ENCODE assay signal across 9 mouse cellular contexts in genomic region chr4:151165539-151165938, GRCm38 (mm10).
DNase-seq lines count a peak whose midpoint lies in the region; ATAC-seq and TF ChIP-seq lines count a peak whose summit lies in the region.
"Had no signal": no experiment of that assay in that cellular context is flagged by ENCODE, and none has a peak within 500 bp of the region (broad histone marks: within the 10 kb centered on the region; RNA-seq: fewer than 3 reads in every experiment).

No protein-coding gene starts in this region.

- peak overlapping the region; percentile 49 for H3K27ac ChIP-seq in forebrain, embryonic 13.5 days
- no peak overlapping the region for H3K27ac ChIP-seq in forebrain, embryonic 11.5 days (ENCODE audit: low read depth, low read length)
- H3K27ac ChIP-seq in lung, embryonic 15.5 days, result 0 out of 2 replicates have a peak overlapping the region, but pooled peaks have one; percentile 10
- no peak overlapping the region for H3K27ac ChIP-seq in thymus, adult 2 months (ENCODE audit: control insufficient read depth, insufficient read depth, low read length)
- H3K27ac ChIP-seq: midbrain, embryonic 12.5 days had no signal

- 3% methylated on average over 10 of the region's 10 CpGs for WGBS in forebrain, embryonic 13.5 days
- WGBS in forebrain, embryonic 11.5 days, result 18% methylated on average over 10 of the region's 10 CpGs
- WGBS in lung, embryonic 15.5 days, result 2% methylated on average over 10 of the region's 10 CpGs
- 20% methylated on average over 10 of the region's 10 CpGs for WGBS in thymus, adult 2 months

- H3K9me3 ChIP-seq in forebrain, embryonic 13.5 days (replicated peaks), result no peaks in the 10 kb centered on the region
- H3K9me3 ChIP-seq in forebrain, embryonic 11.5 days (ENCODE audit: control insufficient read depth, low read length), result no peaks in the 10 kb centered on the region
- no peaks in the 10 kb centered on the region for H3K9me3 ChIP-seq in lung, embryonic 15.5 days
- H3K9me3 ChIP-seq: midbrain, embryonic 12.5 days had no signal

- peaks cover 54% of the 10 kb centered on the region for H3K27me3 ChIP-seq in forebrain, embryonic 13.5 days
- no peaks in the 10 kb centered on the region for H3K27me3 ChIP-seq in forebrain, embryonic 11.5 days (ENCODE audit: control insufficient read depth, insufficient read depth, low read length)
- H3K27me3 ChIP-seq in lung, embryonic 15.5 days, result peaks cover 16% of the 10 kb centered on the region
- H3K27me3 ChIP-seq in thymus, adult 2 months (ENCODE audit: control insufficient read depth, insufficient read depth, low read length), result no peaks in the 10 kb centered on the region

- H3K4me1 ChIP-seq in forebrain, embryonic 13.5 days, result peaks cover 42% of the 10 kb centered on the region
- no peaks in the 10 kb centered on the region for H3K4me1 ChIP-seq in forebrain, embryonic 11.5 days (replicated peaks; ENCODE audit: control insufficient read depth, insufficient read depth, low read length)
- H3K4me1 ChIP-seq in lung, embryonic 15.5 days, result peaks cover 28% of the 10 kb centered on the region
- H3K4me1 ChIP-seq in thymus, adult 2 months (replicated peaks; ENCODE audit: control insufficient read depth, insufficient read depth, low read length), result no peaks in the 10 kb centered on the region

- DNase-seq in forebrain, embryonic 11.5 days (ENCODE audit: low spot score), result no peak
- peak; percentile 97 for DNase-seq in cerebellum, adult 11 months
- DNase-seq in gastrocnemius, postnatal 10 days, result peak; percentile 96
- peak; percentile 86 to 91 for DNase-seq in kidney, postnatal 36 days
- peak; percentile 74 to 80 for DNase-seq in right cerebral cortex, postnatal 36 days (ENCODE audit: low spot score in 2 of 2)
- DNase-seq in thymus, adult 2 months, result no peak

- no peak for TF ChIP-seq POLR2A in thymus, adult 2 months (IDR thresholded peaks at IDR 0.05; ENCODE audit: control insufficient read depth, extremely low read depth, insufficient read depth, low read length, poor library complexity)

- H3K9ac ChIP-seq in forebrain, embryonic 13.5 days, result no peak overlapping the region
- H3K9ac ChIP-seq in forebrain, embryonic 11.5 days (ENCODE audit: low read length), result no peak overlapping the region
- no peak overlapping the region for H3K9ac ChIP-seq in lung, embryonic 15.5 days
- H3K9ac ChIP-seq: midbrain, embryonic 12.5 days had no signal

- no peaks in the 10 kb centered on the region for H3K36me3 ChIP-seq in forebrain, embryonic 13.5 days (ENCODE audit: poor library complexity, severe bottlenecking)
- no peaks in the 10 kb centered on the region for H3K36me3 ChIP-seq in forebrain, embryonic 11.5 days (ENCODE audit: control insufficient read depth, insufficient read depth, low read length)
- no peaks in the 10 kb centered on the region for H3K36me3 ChIP-seq in lung, embryonic 15.5 days
- H3K36me3 ChIP-seq in thymus, adult 2 months (ENCODE audit: control insufficient read depth, insufficient read depth, low read length), result no peaks in the 10 kb centered on the region
- H3K36me3 ChIP-seq: midbrain, embryonic 12.5 days had no signal

- no peak overlapping the region for H3K4me2 ChIP-seq in forebrain, embryonic 13.5 days
- H3K4me2 ChIP-seq in forebrain, embryonic 11.5 days (ENCODE audit: low read depth, low read length, severe bottlenecking), result no peak overlapping the region
- no peak overlapping the region for H3K4me2 ChIP-seq in lung, embryonic 15.5 days
- H3K4me2 ChIP-seq: midbrain, embryonic 12.5 days had no signal

- no peak overlapping the region for H3K4me3 ChIP-seq in forebrain, embryonic 13.5 days
- no peak overlapping the region for H3K4me3 ChIP-seq in forebrain, embryonic 11.5 days (ENCODE audit: low read depth, low read length)
- no peak overlapping the region for H3K4me3 ChIP-seq in lung, embryonic 15.5 days
- no peak overlapping the region for H3K4me3 ChIP-seq in thymus, adult 2 months (ENCODE audit: control insufficient read depth, insufficient read depth, low read length)
- H3K4me3 ChIP-seq: midbrain, embryonic 12.5 days had no signal

- ATAC-seq in forebrain, embryonic 13.5 days, result peak; percentile 87
- ATAC-seq in forebrain, embryonic 11.5 days (replicated peaks; ENCODE audit: low FRiP score), result no peak
- peak; percentile 69; the same call in 1 of the 2 replicates for ATAC-seq in lung, embryonic 15.5 days (ENCODE audit: borderline replicate concordance, extremely low read depth, low FRiP score, low TSS enrichment)

- no peak for TF ChIP-seq CTCF in thymus, adult 2 months (IDR thresholded peaks at IDR 0.05; ENCODE audit: borderline replicate concordance, control insufficient read depth, extremely low read depth, insufficient read depth, low read length, poor library complexity)

Comparison
In these comparisons a context has a peak if more than half of its experiments do, and no peak if none do; other contexts are left out.
1. H3K27ac ChIP-seq: peak in forebrain, embryonic 13.5 days (single experiment) and lung, embryonic 15.5 days (single experiment); none in forebrain, embryonic 11.5 days (single experiment) and thymus, adult 2 months (single experiment).
2. DNase-seq: peak in cerebellum, adult 11 months (single experiment), gastrocnemius, postnatal 10 days (single experiment), kidney, postnatal 36 days (2 of 2) and right cerebral cortex, postnatal 36 days (2 of 2); none in forebrain, embryonic 11.5 days (single experiment) and thymus, adult 2 months (single experiment).